Mouse (Mus musculus) ES-E14 (cell line): ENCODE results near the gene Zbtb46. TPM values are rescaled to one million over a fixed set of nuclear protein-coding genes. Genes with fewer than 3 reads are reported as not detected.

Experiments used
- DNase-seq: peaks from one replicate; pipeline ENCODE4 v3.0.0-alpha.2; 2013; ENCODE audit warnings: low read depth, low spot score
- H3K27ac ChIP-seq: 2 replicates; pipeline ENCODE4 v1.5.1; 2012; ENCODE audit warnings: low read depth, mild to moderate bottlenecking, low read length, moderate library complexity, mixed read lengths; ENCODE audit not compliant: poor library complexity, insufficient read depth, severe bottlenecking
- H3K36me3 ChIP-seq: 2 replicates; pipeline ENCODE4 v1.6.1; 2012; ENCODE audit warnings: mild to moderate bottlenecking, low read length, moderate library complexity, mixed read lengths; ENCODE audit not compliant: control insufficient read depth, poor library complexity, insufficient read depth, severe bottlenecking
- H3K4me1 ChIP-seq, 2 experiments: fragments of 150-350 bp in 1 of 2; sonication (generic) in 1 of 2; 2 replicates each; pipeline ENCODE4 v1.6.1; 2012; ENCODE audit warnings: low read length in 2 of 2, mild to moderate bottlenecking in 1 of 2, mixed read lengths in 1 of 2; ENCODE audit not compliant: control insufficient read depth in 2 of 2, insufficient read depth in 2 of 2, poor library complexity in 1 of 2
- H3K4me3 ChIP-seq, 2 experiments: fragments of 150-350 bp in 1 of 2; sonication (generic) in 1 of 2; 2 replicates each; pipeline ENCODE4 v1.5.1; 2012; ENCODE audit warnings: low read length in 2 of 2, low read depth in 1 of 2, mild to moderate bottlenecking in 1 of 2, mixed read lengths in 1 of 2; ENCODE audit not compliant: insufficient read depth in 1 of 2, poor library complexity in 1 of 2, severe bottlenecking in 1 of 2
- H3K9ac ChIP-seq: 2 replicates; pipeline ENCODE4 v1.6.1; 2012; ENCODE audit warnings: low read depth, mild to moderate bottlenecking, low read length, mixed read lengths; ENCODE audit not compliant: poor library complexity, insufficient read depth, severe bottlenecking
- H3K9me3 ChIP-seq: fragments of 150-350 bp; sonication (generic); 2 replicates; pipeline ENCODE4 v1.6.1; 2012; ENCODE audit warnings: low read depth, mild to moderate bottlenecking, low read length; ENCODE audit not compliant: control insufficient read depth, insufficient read depth
- CHD2 ChIP-seq: IDR thresholded peaks from 2 replicates; pipeline ENCODE4 v1.6.1; 2014; ENCODE audit warnings: mild to moderate bottlenecking, low read depth, low read length, inconsistent platforms
- HCFC1 ChIP-seq: IDR thresholded peaks from 2 replicates; pipeline ENCODE4 v1.6.1; 2012; ENCODE audit warnings: low read length, inconsistent platforms, borderline replicate concordance; ENCODE audit not compliant: insufficient read depth
- MAFK ChIP-seq: IDR thresholded peaks from 2 replicates; pipeline ENCODE4 v1.6.1; 2014; ENCODE audit warnings: mild to moderate bottlenecking, low read depth, low read length, inconsistent platforms; ENCODE audit not compliant: insufficient read depth
- ZC3H11A ChIP-seq: IDR thresholded peaks from 2 replicates; pipeline ENCODE4 v1.6.1; 2012; ENCODE audit warnings: low read depth, mild to moderate bottlenecking, inconsistent platforms, low read length, borderline replicate concordance
- ZNF384 ChIP-seq: IDR thresholded peaks from 2 replicates; pipeline ENCODE4 v1.6.1; 2012; ENCODE audit warnings: low read depth, low read length, inconsistent platforms
- in situ Hi-C, 2 experiments: fragments of 600-800 bp; cut with MboI; formaldehyde crosslinking; loops; one replicate each; pipeline ENCODE4 v1.15.1; 2025; ENCODE audit warnings: low sequenced_read_pairs in 2 of 2, inconsistent platforms in 1 of 2; ENCODE audit not compliant: unreplicated experiment in 2 of 2
- total RNA-seq: library from RNA; depleted of rRNA; stranded (reverse); fragments of 300-350 nt; gene quantifications from 2 replicates; pipeline ENCODE4 v1.2.3, GENCODE M21; 2012

Zbtb46 gene
- total RNA-seq, 1 experiment, result 4.4 TPM

DNA sequence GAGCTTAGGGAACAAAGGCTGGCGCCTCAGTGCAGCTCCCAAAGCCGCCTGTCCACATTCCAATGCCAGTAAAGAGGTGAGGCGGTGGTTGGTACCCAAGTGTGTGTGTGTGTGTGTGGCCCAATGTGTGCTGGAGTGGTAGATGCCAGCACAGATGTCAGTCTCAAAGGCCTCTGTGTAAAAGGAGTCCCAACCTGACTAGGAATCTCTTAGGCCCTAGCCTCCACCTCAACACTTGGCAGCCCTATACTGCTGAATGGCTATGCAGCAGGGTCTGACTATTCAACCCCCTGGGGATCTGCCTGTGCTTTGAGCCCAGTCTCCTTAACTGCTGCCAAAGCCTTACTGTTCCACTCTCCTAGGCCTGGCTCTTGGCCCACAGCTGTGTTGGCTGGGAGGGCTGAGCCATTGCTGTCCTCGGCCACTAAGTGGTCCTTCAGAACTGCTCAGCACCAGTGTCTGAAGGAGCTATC lies 74.3 kb downstream of the Zbtb46 start:
- H3K9ac ChIP-seq, result no peak overlapping the region
- H3K9me3 ChIP-seq, result no peaks in the 10 kb centered on the region
- TF ChIP-seq CHD2 (no peak), MAFK (no peak), ZNF384 (no peak), ZC3H11A (no peak), HCFC1 (no peak)
- peaks cover 0 to 9% of the 10 kb centered on the region in 2 experiments; a peak in 2 of 4 replicates for H3K4me1 ChIP-seq
- in situ Hi-C loops, result no loop called here
- H3K4me3 ChIP-seq, result no peak overlapping the region
- H3K36me3 ChIP-seq, result peaks cover 28% of the 10 kb centered on the region
- H3K27ac ChIP-seq, result no peak overlapping the region; the same call in 1 of the 2 replicates
- no peak for DNase-seq

DNA sequence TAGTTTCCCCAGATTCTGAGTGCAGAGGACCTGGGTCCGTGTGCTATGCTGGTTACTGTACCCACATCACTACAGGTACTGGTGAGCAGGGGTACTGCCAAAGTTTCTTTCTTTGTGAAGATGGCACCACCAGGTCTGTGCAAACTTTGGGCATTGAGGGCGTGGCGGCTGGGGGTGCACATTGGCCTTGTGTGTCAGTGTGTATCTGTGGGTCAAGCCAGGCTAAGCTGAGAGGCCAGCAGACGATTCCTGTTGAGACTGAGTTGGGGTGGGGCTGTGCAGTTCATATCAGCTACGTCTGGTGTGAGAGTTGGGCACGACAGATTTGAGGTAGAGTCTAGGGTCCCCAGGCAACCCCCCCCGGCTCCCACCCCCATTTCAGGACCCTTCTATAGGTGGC lies 74.8 kb downstream of the Zbtb46 start:
- Histone ChIP-seq H3K27ac (no peak overlapping the region), H3K9ac (no peak overlapping the region), H3K9me3 (no peaks in the 10 kb centered on the region), H3K4me3 (no peak overlapping the region), H3K4me1 (peaks cover 0 to 9% of the 10 kb centered on the region in 2 experiments; a peak in 2 of 4 replicates), H3K36me3 (peaks cover 32% of the 10 kb centered on the region)
- DNase-seq, result no peak
- TF ChIP-seq MAFK, result no peak
- TF ChIP-seq ZC3H11A, result no peak
- in situ Hi-C loops, result no loop called here

DNA sequence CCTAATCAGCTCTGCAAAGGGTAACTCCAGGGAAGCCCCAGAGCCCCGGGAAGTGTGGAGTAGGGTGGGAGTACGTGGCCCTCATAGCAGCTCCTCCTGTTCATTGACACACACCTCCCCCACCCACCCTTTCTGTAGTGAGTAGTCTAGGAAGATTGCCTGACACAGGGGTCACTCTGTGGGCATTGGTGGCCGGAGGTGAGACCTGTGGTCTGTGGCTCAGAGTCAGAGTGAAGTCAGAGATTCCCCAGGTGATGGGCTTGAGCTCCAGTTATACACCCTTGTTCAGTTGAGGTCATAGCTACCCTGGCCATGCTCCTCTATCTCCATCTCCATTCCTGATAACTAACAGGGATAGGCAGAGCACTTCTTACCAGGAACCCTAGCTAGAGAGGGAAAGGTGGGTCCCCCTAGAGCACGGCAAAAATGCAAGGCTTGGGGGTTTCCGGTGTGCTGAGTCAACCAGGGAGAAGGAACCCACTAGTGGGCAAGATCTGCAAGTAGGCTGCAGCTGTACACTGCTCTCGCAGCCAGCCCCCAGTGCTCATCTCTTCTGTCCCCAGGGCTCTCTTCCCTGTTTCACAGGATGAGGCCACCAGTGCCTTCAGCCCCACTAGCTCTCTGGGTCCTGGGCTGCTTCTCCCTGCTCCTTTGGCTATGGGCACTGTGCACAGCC lies 77.5 kb downstream of the Zbtb46 start:
- in situ Hi-C loops, result no loop called here

DNA sequence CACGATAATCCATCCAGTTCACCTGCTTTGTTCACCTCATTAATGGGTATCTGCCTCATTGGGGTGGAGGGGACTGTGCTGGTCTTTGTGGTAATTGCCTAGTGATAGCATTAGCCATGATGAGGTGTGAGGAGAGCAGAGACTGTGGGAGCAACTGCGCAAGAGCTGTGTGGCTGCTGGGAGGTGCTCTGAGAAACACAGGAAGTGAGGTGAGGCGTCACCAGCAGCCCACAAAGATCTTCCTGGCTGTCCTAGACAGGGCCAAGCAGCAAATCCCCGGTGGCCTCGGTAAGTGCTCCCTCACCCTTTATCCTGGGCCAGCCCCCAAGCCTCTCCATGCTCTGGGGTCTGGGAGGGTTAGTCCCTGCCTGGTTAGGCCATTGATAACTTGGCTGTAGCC lies 78.1 kb downstream of the Zbtb46 start:
- H3K36me3 ChIP-seq, result peaks cover 41% of the 10 kb centered on the region
- no peak for TF ChIP-seq MAFK
- no peak for TF ChIP-seq ZNF384
- TF ChIP-seq ZC3H11A, result no peak
- TF ChIP-seq CHD2, result no peak
- TF ChIP-seq HCFC1, result no peak
- in situ Hi-C loops, result no loop called here

More for the DNA sequence above, 77.5 kb downstream of the Zbtb46 start:
- TF ChIP-seq ZNF384 (no peak), MAFK (no peak)
- DNase-seq, result no peak
- Histone ChIP-seq H3K9me3 (no peaks in the 10 kb centered on the region), H3K4me3 (no peak overlapping the region), H3K4me1 (peaks cover 0 to 9% of the 10 kb centered on the region in 2 experiments; a peak in 2 of 4 replicates), H3K27ac (no peak overlapping the region), H3K9ac (no peak overlapping the region), H3K36me3 (peaks cover 41% of the 10 kb centered on the region)

DNA sequence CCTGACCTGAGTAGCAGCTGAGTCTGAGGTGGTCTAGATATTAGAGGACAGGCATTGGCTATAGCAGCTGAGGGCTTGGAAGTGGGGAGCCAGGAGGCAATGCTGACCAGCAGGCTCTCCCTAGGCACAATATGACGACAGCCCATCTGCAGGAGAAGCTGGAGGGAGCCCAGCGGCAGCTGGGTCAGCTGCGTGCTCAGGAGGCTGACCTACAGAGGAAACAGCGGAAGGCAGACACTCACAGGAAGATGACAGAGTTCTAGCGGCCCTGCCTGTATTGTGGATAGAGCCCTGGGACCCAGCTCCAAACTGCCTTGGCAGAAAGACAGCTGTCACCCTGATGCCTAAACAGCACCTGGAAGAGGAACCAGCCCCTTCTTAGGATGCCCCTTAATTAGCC lies 79.0 kb downstream of the Zbtb46 start:
- no peak for TF ChIP-seq ZC3H11A
- TF ChIP-seq HCFC1, result no peak
- TF ChIP-seq MAFK, result no peak
- TF ChIP-seq CHD2, result no peak
- no peak for TF ChIP-seq ZNF384
- Histone ChIP-seq H3K9ac (no peak overlapping the region), H3K4me1 (peaks cover 0 to 9% of the 10 kb centered on the region in 2 experiments; a peak in 2 of 4 replicates), H3K36me3 (peaks cover 41% of the 10 kb centered on the region), H3K9me3 (no peaks in the 10 kb centered on the region), H3K4me3 (no peak overlapping the region), H3K27ac (no peak overlapping the region)
- no peak for DNase-seq
- in situ Hi-C loops, result no loop called here

More for the DNA sequence above, 78.1 kb downstream of the Zbtb46 start:
- H3K9me3 ChIP-seq, result no peaks in the 10 kb centered on the region
- no peak for DNase-seq
- H3K4me1 ChIP-seq, result peaks cover 0 to 9% of the 10 kb centered on the region in 2 experiments; a peak in 2 of 4 replicates
- H3K27ac ChIP-seq, result no peak overlapping the region
- no peak overlapping the region for H3K9ac ChIP-seq
- H3K4me3 ChIP-seq, result no peak overlapping the region
